Mouse (Mus musculus): ENCODE measurements around the gene Tmcc3. TPM values are rescaled to one million over a fixed set of nuclear protein-coding genes. Genes with fewer than 3 reads are reported as not detected.
A peak's percentile ranks its signal among the peaks of the same experiment; 100 is the strongest.

Gene Tmcc3
- polyA plus RNA-seq, 1 experiment from 2014 or later: 5.3 TPM

GRCm38 (mm10) chr10:94466313-94466712 is 154.6 kb downstream of the Tmcc3 start:
- Histone ChIP-seq H3K9ac (no peak overlapping the region), H3K4me2 (no peak overlapping the region), H3K4me3 (replicated peaks) (no peak overlapping the region), H3K27me3 (no peaks in the 10 kb centered on the region), H3K36me3 (replicated peaks) (no peaks in the 10 kb centered on the region), H3K9me3 (no peaks in the 10 kb centered on the region), H3K4me1 (no peaks in the 10 kb centered on the region), H3K27ac (no peak overlapping the region)
- 80% methylated on average over 7 of the region's 7 CpGs for WGBS
- ATAC-seq (ENCODE audit: low FRiP score): no peak

GRCm38 (mm10) chr10:94471487-94471886 is 159.7 kb downstream of the Tmcc3 start:
- WGBS: 76% methylated on average over 8 of the region's 8 CpGs
- ATAC-seq (ENCODE audit: low FRiP score): no peak
- Histone ChIP-seq H3K27ac (no peak overlapping the region), H3K4me2 (no peak overlapping the region), H3K9ac (no peak overlapping the region), H3K4me3 (replicated peaks) (no peak overlapping the region), H3K4me1 (no peaks in the 10 kb centered on the region), H3K27me3 (no peaks in the 10 kb centered on the region), H3K9me3 (no peaks in the 10 kb centered on the region), H3K36me3 (replicated peaks) (no peaks in the 10 kb centered on the region)

GRCm38 (mm10) chr10:94473501-94473900 is 161.8 kb downstream of the Tmcc3 start:
- no peak overlapping the region for H3K4me2 ChIP-seq
- ATAC-seq (ENCODE audit: low FRiP score): no peak
- 81% methylated on average over 5 of the region's 5 CpGs for WGBS

GRCm38 (mm10) chr10:94474185-94474584 is 162.4 kb downstream of the Tmcc3 start:
- WGBS: 93% methylated on average over 5 of the region's 5 CpGs
- no peak overlapping the region for H3K27ac ChIP-seq
- H3K9me3 ChIP-seq: no peaks in the 10 kb centered on the region
- no peaks in the 10 kb centered on the region for H3K4me1 ChIP-seq
- no peak overlapping the region for H3K4me2 ChIP-seq
- ATAC-seq (ENCODE audit: low FRiP score): no peak
- H3K4me3 ChIP-seq (replicated peaks): no peak overlapping the region
- no peak overlapping the region for H3K9ac ChIP-seq
- no peaks in the 10 kb centered on the region for H3K27me3 ChIP-seq
- no peaks in the 10 kb centered on the region for H3K36me3 ChIP-seq (replicated peaks)

More at GRCm38 (mm10) chr10:94473501-94473900, 161.8 kb downstream of the Tmcc3 start:
- Histone ChIP-seq H3K9ac (no peak overlapping the region), H3K9me3 (no peaks in the 10 kb centered on the region), H3K4me1 (no peaks in the 10 kb centered on the region), H3K27me3 (no peaks in the 10 kb centered on the region), H3K36me3 (replicated peaks) (no peaks in the 10 kb centered on the region), H3K4me3 (replicated peaks) (no peak overlapping the region), H3K27ac (no peak overlapping the region)

GRCm38 (mm10) chr10:94477366-94478225 is 165.8 kb downstream of the Tmcc3 start:
- WGBS: 93% methylated on average over 13 of the region's 13 CpGs
- no peaks in the 10 kb centered on the region for H3K27me3 ChIP-seq
- H3K36me3 ChIP-seq (replicated peaks): no peaks in the 10 kb centered on the region
- H3K9me3 ChIP-seq: peaks cover 7% of the 10 kb centered on the region; the same call in 1 of the 2 replicates
- H3K4me2 ChIP-seq: no peak overlapping the region
- no peaks in the 10 kb centered on the region for H3K4me1 ChIP-seq
- ATAC-seq (ENCODE audit: low FRiP score): no peak
- H3K4me3 ChIP-seq (replicated peaks): no peak overlapping the region
- no peak overlapping the region for H3K27ac ChIP-seq
- H3K9ac ChIP-seq: no peak overlapping the region

- Histone ChIP-seq H3K36me3 (replicated peaks) (no peaks in the 10 kb centered on the region), H3K4me2 (no peak overlapping the region), H3K4me1 (no peaks in the 10 kb centered on the region), H3K9ac (no peak overlapping the region), H3K4me3 (replicated peaks) (no peak overlapping the region), H3K27ac (no peak overlapping the region), H3K9me3 (peaks cover 7% of the 10 kb centered on the region; the same call in 1 of the 2 replicates), H3K27me3 (no peaks in the 10 kb centered on the region)
- 90% methylated on average over 13 of the region's 13 CpGs for WGBS
- no peak for ATAC-seq (ENCODE audit: low FRiP score)
These were observed 167.9 kb downstream of the Tmcc3 start for GRCm38 (mm10) chr10:94479646-94480045.

- no peak overlapping the region for H3K27ac ChIP-seq
- H3K4me1 ChIP-seq: no peaks in the 10 kb centered on the region
- ATAC-seq (ENCODE audit: low FRiP score): no peak
- no peak overlapping the region for H3K9ac ChIP-seq
- 86% methylated on average over 13 of the region's 13 CpGs for WGBS
- no peak overlapping the region for H3K4me3 ChIP-seq (replicated peaks)
- H3K36me3 ChIP-seq (replicated peaks): no peaks in the 10 kb centered on the region
- no peaks in the 10 kb centered on the region for H3K27me3 ChIP-seq
- peaks cover 7% of the 10 kb centered on the region; the same call in 1 of the 2 replicates for H3K9me3 ChIP-seq
- H3K4me2 ChIP-seq: no peak overlapping the region
These were observed 168.8 kb downstream of the Tmcc3 start for GRCm38 (mm10) chr10:94480380-94481101.

- Histone ChIP-seq H3K27ac (no peak overlapping the region), H3K36me3 (replicated peaks) (no peaks in the 10 kb centered on the region), H3K4me1 (no peaks in the 10 kb centered on the region), H3K9me3 (peaks cover 7% of the 10 kb centered on the region; the same call in 1 of the 2 replicates), H3K4me2 (no peak overlapping the region), H3K27me3 (no peaks in the 10 kb centered on the region), H3K4me3 (replicated peaks) (no peak overlapping the region), H3K9ac (no peak overlapping the region)
- no peak for ATAC-seq (ENCODE audit: low FRiP score)
These were observed 169.9 kb downstream of the Tmcc3 start for GRCm38 (mm10) chr10:94481613-94482012.

- H3K4me3 ChIP-seq (replicated peaks): no peak overlapping the region
- H3K4me1 ChIP-seq: no peaks in the 10 kb centered on the region
- H3K36me3 ChIP-seq (replicated peaks): no peaks in the 10 kb centered on the region
- H3K4me2 ChIP-seq: no peak overlapping the region
- H3K27me3 ChIP-seq: no peaks in the 10 kb centered on the region
- peaks cover 7% of the 10 kb centered on the region; the same call in 1 of the 2 replicates for H3K9me3 ChIP-seq
- ATAC-seq (ENCODE audit: low FRiP score): no peak
- WGBS: 66% methylated on average over 2 of the region's 2 CpGs
- H3K9ac ChIP-seq: no peak overlapping the region
- no peak overlapping the region for H3K27ac ChIP-seq
These were observed 174.4 kb downstream of the Tmcc3 start for GRCm38 (mm10) chr10:94486179-94486578.

GRCm38 (mm10) chr10:94489509-94489908 is 177.8 kb downstream of the Tmcc3 start:
- 93% methylated on average over 4 of the region's 4 CpGs for WGBS
- H3K9me3 ChIP-seq: no peaks in the 10 kb centered on the region
- H3K4me2 ChIP-seq: no peak overlapping the region
- H3K4me1 ChIP-seq: peaks cover 6% of the 10 kb centered on the region
- H3K4me3 ChIP-seq (replicated peaks): no peak overlapping the region
- ATAC-seq (ENCODE audit: low FRiP score): no peak
- no peak overlapping the region for H3K27ac ChIP-seq
- no peak overlapping the region for H3K9ac ChIP-seq
- 0 out of 2 replicates have a peak, but pooled peaks cover 5% of the 10 kb centered on the region for H3K27me3 ChIP-seq
- H3K36me3 ChIP-seq (replicated peaks): no peaks in the 10 kb centered on the region

- H3K27me3 ChIP-seq: 0 out of 2 replicates have a peak, but pooled peaks cover 5% of the 10 kb centered on the region
- peaks cover 18% of the 10 kb centered on the region for H3K4me1 ChIP-seq
- no peak overlapping the region for H3K27ac ChIP-seq
- H3K4me2 ChIP-seq: no peak overlapping the region
- no peak overlapping the region for H3K4me3 ChIP-seq (replicated peaks)
- no peak for ATAC-seq (ENCODE audit: low FRiP score)
- H3K36me3 ChIP-seq (replicated peaks): no peaks in the 10 kb centered on the region
- 84% methylated on average over 3 of the region's 3 CpGs for WGBS
- no peak overlapping the region for H3K9ac ChIP-seq
- no peaks in the 10 kb centered on the region for H3K9me3 ChIP-seq
These were observed 179.3 kb downstream of the Tmcc3 start for GRCm38 (mm10) chr10:94491006-94491405.

GRCm38 (mm10) chr10:94494403-94494846 is 182.7 kb downstream of the Tmcc3 start:
- peaks cover 33% of the 10 kb centered on the region for H3K4me1 ChIP-seq
- H3K4me2 ChIP-seq: peak overlapping the region; percentile 21
- peak overlapping the region; percentile 80 for H3K27ac ChIP-seq
- no peak overlapping the region for H3K4me3 ChIP-seq (replicated peaks)
- WGBS: 20% methylated on average over 8 of the region's 8 CpGs
- peak; percentile 78 for ATAC-seq (ENCODE audit: low FRiP score)
- no peaks in the 10 kb centered on the region for H3K36me3 ChIP-seq (replicated peaks)
- H3K9me3 ChIP-seq: no peaks in the 10 kb centered on the region
- H3K27me3 ChIP-seq: 0 out of 2 replicates have a peak, but pooled peaks cover 7% of the 10 kb centered on the region
- H3K9ac ChIP-seq: peak overlapping the region; percentile 18

Measured in forebrain, embryonic 12.5 days (tissue).